Mouse (Mus musculus) bone marrow macrophage, adult 2 months (primary cell): ENCODE results near the gene Lzts2.

Source experiments
- CTCF ChIP-seq: IDR thresholded peaks from 2 replicates; pipeline ENCODE4 v1.5.1; 2012; ENCODE audit warnings: low read depth, mild to moderate bottlenecking, low read length, moderate library complexity
- POLR2A ChIP-seq: IDR thresholded peaks from 2 replicates; pipeline ENCODE4 v1.6.1; 2012; ENCODE audit warnings: mild to moderate bottlenecking, low read depth, low read length, borderline replicate concordance

- TF ChIP-seq CTCF = no peak
- no peak for TF ChIP-seq POLR2A
These were observed 778 bp downstream of the Lzts2 start for GRCm38 (mm10) chr19:45014981-45015402.
